Mouse (Mus musculus) myocyte (in vitro differentiated cells): ENCODE measurements around the gene Kremen1.

ENCODE experiments used
- E2F4 ChIP-seq: IDR thresholded peaks from one replicate; pipeline ENCODE4 v1.6.1; 2011; ENCODE audit warnings: mild to moderate bottlenecking, control low read depth, moderate library complexity; ENCODE audit not compliant: insufficient read depth
- MYOD1 ChIP-seq, 3 experiments: IDR thresholded peaks; one replicate each; pipeline ENCODE4 v1.6.1; 2011; ENCODE audit warnings: control low read depth in 2 of 3, low read depth in 2 of 3, mild to moderate bottlenecking in 2 of 3, moderate library complexity in 1 of 3; ENCODE audit not compliant: insufficient read length in 2 of 3, control insufficient read depth in 1 of 3
- POLR2A ChIP-seq: IDR thresholded peaks from one replicate; pipeline ENCODE4 v1.6.1; 2011; ENCODE audit warnings: low read depth, mild to moderate bottlenecking, control low read depth, moderate library complexity; ENCODE audit not compliant: insufficient read length
- POLR2AphosphoS2 ChIP-seq: IDR thresholded peaks from one replicate; pipeline ENCODE4 v1.6.1; 2011; ENCODE audit warnings: low read depth, control low read depth; ENCODE audit not compliant: insufficient read length
- USF1 ChIP-seq: IDR thresholded peaks from one replicate; pipeline ENCODE4 v1.6.1; 2011; ENCODE audit warnings: low read depth, mild to moderate bottlenecking, control low read depth, moderate library complexity

DNA sequence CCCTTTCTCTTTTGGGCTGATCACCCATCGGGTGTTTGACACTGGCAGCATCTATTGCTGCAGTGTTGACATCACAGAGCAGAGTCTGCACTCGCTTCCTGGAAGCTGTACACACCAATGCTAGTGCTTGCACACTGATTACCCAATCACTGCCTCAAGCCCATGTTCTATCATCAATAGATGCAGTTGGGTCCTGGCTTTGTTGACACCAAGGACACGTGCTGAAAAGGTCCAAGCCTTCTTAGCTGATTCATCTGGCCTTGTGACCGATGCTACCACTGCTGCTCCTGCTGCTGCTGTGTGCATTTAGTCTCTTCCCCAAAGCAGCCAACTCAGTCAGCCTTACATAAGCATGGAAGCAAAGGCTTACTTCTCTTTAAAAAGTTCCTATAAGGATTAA, 73.2 kb downstream of the Kremen1 start:
- TF ChIP-seq POLR2A = no peak
- no peak for TF ChIP-seq USF1
- no peak for TF ChIP-seq E2F4
- TF ChIP-seq MYOD1 (IDR thresholded peaks at IDR 0.05; ENCODE audit: control insufficient read depth in 1 of 3, insufficient read length in 2 of 3, low read depth in 2 of 3) = no peak
- peak; percentile 22 for TF ChIP-seq POLR2AphosphoS2
